Mouse (Mus musculus) fat pad, adult 2 months (tissue): ENCODE data around the gene Lrrc71.

Experiments used
- DNase-seq: peaks from one replicate; pipeline ENCODE4 v3.0.0-alpha.2; 2011; ENCODE audit warnings: low read depth, low spot score; ENCODE audit errors: extremely low read depth

Gene Lrrc71

DNA sequence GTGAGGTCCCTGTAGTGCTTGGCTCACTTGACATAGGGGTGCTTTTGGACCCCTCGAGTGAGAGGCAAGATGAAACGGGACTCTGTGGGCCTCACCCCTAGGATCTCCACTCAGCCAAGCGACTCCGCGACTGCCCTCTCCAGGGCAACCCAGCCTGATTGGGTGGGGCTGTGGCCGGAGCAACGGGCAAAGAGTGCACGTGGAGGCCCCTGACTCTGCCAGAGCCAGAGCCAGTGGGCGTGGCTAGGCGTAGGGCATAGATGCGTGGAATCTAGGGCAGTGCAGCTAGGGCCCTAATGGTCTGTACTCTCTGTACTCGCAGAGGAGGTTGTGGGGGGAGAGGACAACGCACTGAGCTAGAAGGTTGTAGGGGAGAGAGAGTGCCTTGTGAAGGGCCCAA lies at the start of gene Lrrc71:
Gene Lrrc71 (minus strand): TSS at position 195 of the 400 bp plus-strand sequence.
- no peak for DNase-seq

DNA sequence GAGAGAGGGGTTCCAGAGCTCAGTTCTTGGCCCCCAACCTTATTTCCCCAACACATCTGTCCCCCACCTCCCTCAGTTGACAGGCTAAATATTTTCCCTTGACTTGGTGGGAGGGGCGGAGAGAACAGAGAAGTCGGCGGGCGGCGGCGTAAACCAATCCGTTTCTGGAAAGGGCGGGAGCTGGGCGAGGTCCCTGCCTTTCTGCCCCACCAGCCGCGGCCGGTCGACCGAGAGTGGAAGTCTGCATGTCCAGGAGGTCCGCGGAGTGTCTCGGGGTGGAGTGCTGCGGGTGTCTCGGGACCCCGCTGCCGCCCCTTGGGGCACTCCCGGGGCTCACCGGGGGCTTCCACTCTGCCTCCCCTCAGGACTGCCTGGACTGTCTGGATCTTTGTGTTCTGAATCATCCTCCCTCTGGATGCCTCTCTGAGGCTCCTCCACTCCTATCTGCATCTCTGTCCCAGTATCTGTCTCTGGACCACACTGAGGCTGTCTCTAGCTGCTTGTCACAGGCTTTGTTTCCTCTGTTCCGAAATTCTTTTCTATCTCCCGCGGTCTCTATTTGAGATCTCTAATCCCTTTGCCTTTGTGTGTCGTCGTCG lies 48.4 kb upstream of the Lrrc71 start, which contains the start of gene Insrr:
Gene Insrr (plus strand): TSS at position 216 of the 599 bp plus-strand sequence.
- no peak for DNase-seq

DNA sequence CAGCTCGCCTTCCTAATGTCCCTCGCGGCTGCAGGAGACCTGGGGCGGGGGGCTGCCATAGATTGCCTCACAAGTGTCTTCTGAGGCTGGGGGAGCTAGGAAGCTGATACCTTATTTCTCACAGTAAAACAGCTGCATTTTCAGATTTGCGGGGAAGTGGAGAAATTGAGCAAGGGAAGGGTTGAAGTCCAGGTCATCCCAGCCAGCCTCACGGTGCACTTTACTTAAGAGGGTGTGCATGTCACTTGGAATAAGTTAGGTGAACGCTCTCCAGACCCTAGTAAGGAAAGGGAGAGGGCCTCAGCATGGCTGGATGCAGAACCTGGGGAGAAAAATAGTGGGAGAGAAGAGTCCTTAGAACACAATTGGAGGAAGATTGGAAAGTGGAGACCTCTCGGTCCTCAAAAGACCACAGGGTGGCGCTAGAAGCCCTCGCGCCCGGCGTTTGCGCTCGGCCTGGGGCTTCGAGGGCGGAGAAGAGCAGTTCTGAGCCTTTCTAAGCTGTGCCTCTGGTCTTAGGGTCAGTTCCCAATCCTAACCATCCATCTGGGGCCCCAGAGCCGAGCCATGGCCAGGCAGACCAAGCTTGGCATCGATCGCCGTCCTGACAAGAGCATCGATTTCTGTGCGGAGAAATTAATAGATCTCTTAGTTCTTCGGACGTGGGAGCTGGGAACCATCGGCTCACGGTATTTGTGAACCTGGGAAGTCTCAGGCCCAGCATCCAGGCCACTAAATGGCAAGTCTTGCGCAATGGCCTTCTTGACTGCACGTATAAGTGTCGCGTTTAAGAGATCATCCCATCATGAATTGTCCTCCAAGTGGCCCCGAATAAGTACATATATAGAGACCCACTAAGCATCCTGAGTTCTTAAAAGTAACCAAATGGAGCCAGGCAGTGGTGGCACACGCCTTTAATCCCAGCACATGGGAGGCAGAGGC lies 47.2 kb upstream of the Lrrc71 start:
- no peak for DNase-seq

DNA sequence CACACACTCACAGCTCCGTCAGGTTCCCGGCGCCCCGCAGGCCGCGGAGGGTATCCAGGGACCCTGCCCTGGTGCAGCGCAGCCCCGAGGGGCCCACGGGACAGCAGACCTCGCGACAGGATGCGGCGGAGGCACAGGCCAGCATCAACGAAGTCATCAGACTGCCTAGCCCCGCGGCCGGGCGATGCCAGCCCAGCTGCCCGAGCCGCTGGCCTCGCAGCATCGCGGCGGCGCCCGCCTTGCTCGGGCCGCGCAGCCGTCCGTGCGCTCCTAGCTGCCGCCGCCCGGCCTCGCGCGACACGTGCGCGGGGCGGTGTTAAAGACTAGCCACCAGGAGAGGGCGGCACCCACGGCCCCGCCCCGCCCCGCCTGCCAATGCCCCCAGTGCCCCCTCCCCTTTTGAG lies 46.5 kb upstream of the Lrrc71 start, which contains the start of gene Ntrk1:
Gene Ntrk1 (minus strand): TSS at position 241 of the 404 bp plus-strand sequence.
- no peak for DNase-seq

DNA sequence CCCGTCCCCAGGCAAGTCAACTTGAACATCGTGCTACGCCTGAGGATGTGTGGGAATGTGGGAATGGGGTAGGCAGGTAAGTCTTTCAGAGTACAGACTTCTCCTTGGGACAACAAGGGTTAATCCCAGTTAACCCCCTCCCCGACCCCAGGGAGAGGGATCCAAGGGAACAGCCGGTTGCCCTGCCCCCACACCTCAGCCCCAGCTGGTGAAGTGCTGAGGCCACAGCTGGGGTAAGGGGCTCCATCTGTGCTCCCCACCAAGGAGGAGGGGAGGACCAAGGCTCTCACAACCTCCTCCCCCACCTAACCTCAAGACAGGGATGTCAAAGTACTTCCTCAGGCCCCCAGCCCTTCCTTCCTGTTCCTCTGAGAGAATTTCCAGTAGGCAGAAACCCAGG lies 41.3 kb upstream of the Lrrc71 start:
- no peak for DNase-seq

DNA sequence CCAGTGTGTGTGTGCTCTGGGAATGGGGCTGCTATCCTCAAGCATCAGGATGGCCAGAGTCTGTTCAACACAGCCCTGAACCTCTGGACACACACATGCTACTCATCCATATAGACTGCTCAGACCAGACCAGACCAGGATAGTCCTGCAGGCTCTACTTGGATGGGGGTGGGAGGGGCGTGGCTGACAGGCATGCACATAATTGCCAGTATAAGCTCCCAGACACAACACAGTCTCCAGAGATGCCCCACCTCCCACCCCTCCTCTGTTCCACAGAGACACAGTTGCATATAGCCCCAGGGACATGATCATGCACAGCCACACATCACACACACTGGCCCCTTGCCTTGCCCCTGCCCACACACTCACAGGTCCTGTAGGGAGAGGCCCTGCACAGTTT lies 40.8 kb upstream of the Lrrc71 start:
- DNase-seq = no peak

DNA sequence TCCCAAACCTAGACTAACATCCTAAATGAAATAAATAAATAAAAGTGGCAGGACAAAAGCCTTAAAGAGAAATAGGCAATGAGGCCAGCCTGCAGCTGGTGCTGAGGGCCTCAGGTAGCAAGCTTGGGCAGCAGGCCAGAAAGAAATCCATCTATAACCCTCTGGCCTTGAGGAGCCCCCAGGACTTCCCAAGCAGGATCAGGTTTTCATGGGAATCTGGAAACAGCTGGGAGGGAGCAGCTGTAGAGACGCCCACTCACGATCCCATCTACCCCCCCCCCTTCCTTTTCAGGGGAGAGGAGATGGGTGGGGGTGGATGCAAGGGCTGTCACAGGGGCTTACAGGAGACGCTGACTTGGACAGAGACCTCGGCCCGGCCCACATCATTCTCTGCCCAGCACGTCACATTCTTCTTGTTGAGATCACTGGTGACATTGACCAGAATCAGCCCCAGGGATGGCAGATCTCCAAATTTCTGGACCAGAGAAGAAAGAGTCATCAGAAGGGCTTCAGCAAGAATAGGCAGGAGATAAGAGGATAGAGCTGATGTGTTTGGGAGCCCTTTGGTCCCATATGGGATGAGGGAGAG lies 37.3 kb upstream of the Lrrc71 start:
- DNase-seq = no peak

DNA sequence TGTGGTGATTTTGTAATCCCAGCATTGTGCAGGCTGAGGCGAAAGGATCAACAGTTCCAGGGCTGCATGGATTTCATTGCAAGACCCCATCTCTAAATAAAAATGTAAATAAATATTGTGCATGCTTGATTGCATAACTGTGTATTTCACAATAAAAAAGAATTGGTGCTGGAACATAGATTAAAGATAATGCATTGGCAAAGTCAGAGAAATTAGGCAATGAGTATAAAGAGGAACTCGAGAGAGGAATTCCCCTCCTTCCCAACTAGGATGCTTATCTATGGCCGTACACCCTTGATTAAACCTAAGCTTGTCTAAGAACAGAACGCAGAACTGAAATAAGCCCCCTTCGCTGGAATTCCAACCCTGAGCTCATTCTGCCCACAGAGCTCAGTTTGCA lies 36.7 kb upstream of the Lrrc71 start:
- DNase-seq = no peak

DNA sequence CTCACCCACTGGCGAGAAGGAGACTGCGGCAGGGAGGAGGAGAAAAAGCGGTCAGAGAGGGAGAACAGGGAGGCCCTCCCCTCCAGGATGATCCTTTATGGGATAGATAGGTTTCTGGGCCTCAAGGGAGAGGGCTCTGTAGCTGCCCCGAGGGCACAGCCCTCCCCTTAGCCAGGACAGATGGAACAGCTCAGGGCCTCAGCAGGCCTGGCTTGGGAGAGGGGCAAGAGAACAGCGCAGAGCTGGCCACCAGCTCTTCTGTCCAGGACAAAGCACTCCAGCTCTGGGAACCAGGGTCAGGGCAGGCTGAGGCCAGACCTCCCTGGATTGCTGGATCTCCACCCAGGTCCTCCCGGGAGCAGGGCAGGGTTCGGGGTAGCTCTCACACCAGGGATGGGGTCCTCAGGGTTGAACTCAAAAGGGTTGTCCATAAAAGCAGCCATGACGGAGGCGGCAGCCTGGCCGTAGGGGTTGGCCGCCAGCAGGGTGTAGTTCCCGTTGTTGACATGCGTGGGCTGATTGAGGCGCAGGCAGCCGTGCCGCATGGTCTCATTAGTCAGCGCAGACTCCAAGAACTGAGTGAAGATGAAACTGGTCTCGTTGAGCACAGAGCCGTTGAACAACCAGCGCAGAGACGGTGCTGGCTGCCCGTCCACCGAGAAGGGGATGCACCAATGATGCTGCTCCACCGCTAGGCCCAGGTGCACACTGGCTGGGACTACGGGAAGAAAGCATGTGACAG lies 35.0 kb upstream of the Lrrc71 start:
- DNase-seq = no peak

DNA sequence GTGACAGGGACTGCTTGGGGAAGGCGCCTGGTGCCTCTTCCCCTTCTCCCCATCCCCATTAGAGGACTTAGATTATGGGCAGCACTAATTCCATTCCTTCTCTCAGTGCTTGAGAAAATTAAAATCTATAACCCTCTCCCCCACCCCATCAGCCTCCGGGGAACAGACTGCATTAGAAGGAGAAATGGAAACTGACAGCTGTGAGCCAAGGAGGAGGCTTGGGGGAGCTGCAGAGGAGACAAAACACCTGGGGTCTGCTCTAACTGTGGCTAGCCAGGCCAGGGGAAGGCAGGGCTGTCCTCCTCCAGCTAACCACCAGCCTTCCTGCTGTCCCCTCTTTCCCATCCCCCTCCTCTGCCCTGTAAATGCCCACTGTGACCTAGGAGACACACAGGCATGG lies 30.7 kb upstream of the Lrrc71 start:
- no peak for DNase-seq

DNA sequence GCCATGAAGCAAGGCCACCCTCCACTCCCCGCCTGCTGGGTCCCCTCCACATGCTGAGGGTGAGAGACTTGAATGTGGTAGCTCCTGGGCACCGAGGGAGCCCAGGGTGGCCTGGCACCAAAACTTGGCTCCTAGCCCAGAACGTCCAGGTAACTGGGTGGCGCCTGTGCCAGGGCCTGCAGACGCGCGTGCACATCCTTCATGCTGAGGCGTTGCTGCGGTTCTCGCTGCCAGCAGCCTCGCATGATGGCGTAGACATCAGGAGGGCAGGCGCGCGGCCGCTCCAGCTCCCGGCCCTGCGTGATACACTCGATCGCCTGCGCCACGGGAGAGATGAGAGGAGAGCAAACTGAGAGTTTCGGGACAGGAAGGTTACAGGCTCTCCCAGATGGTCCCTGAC lies 29.9 kb upstream of the Lrrc71 start:
- no peak for DNase-seq

DNA sequence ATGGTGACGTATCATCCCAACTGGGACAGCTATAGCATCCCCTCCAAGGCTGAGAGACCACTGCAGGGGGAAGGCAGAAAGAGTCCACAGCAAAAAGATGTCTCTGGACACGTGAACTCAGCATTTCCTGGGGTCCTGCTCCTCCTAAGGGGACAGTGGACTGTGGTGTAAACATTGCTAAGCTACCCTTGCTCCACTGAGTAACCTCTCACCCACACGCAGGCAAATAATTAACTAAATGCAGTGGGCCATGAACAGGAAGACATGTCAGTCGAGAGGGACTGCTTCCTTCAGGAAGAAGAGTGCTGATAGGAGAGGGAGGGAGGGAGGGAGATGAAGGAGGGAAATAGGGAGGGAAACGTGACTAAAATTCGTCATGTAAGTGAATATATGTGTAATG lies 22.7 kb upstream of the Lrrc71 start:
- no peak for DNase-seq

DNA sequence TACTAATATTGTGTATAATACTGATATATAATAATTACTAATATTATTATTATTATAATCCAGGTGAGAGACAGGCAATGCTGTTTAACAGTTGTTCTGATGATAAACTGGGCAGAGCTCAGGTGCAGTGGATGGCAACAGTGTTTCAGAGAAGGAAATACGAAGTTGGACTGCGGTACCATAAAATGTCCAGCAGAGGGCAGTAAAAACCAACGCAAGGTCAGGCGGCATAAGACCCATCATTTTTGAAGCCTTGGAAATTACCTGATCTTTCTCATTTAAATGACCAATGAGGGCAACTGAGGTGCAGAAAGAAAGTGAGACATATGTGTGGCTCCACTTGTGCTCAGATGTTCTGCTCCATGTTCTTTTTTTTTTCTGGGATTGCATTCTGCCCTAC lies 21.9 kb upstream of the Lrrc71 start:
- no peak for DNase-seq

DNA sequence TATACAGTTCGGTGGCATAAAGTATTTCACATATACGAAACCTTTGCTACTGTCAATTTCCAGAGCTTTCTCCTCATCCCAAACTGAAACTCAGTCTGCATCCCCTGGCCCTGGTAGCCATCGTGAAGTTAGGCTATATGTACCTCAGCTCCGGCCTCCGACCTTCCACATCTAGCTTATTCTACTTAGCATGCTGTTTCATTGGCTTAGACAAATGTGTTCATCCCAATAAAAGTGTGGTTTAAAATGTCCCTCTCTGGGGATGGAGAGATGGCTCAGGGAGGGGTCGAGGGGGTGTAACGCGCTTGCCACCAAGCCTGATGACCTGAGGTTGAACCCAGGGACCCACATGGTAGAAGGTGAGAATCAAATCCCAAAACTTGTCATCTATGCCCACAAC lies 21.1 kb upstream of the Lrrc71 start:
- no peak for DNase-seq

DNA sequence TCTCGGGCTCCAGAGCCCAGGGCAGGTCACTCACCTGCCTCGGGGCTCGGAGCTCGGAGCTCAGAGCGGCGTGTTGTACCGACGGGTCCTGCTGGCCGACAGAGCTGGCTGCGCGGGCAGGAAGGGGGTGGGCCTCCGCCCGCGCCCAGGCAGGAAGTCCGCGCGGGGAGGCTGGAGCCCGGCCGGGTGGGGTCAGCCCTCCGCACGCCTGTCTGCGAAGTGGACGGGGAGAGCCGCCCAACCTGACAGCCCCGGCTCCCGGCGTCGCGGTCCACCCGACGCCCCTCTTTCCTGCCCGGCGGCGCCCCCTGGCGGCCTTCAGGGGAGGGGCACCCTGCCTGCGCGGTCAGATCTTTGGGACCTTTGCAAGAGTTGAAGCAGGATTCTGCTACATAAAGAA lies 20.4 kb upstream of the Lrrc71 start:
- no peak for DNase-seq

DNA sequence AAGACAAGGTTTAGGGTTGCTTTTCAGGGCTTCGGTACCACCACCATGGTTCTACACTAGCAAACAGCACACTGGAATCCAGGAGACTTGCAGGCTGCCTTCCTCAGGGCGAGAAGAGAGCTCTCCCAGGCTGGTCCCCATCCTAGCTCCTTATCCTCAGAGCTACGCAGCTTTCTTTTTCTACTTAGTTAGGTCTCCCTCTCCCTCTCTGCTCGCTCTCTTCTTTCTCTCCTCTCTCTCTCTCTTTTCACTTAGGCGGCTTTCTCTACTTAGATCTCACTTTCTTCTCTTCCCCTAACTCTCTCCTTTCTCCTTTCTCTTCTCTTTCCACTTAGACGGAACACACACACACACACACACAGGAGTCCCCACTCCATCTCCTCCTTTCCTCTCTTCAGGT lies 20.0 kb upstream of the Lrrc71 start:
- no peak for DNase-seq

DNA sequence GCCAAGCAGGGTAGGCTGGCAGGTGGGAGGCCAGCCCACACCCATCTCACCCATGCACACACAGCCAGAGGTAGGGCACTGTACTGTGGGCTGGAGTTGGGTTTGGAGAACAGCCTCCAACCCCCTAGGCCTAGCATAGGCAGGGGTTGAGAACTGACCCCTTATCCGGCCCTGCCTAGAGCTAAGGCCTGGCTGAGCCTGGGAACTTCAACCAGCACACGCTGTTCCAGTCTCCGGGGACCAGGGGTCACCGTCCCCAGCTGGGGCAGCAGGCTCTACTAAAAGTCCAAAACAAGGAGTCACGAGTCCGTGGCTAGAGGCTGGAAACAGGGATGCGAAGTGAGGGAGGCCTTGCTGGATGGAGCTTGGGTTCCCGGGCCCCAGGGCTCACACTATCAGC lies 19.3 kb upstream of the Lrrc71 start:
- no peak for DNase-seq

DNA sequence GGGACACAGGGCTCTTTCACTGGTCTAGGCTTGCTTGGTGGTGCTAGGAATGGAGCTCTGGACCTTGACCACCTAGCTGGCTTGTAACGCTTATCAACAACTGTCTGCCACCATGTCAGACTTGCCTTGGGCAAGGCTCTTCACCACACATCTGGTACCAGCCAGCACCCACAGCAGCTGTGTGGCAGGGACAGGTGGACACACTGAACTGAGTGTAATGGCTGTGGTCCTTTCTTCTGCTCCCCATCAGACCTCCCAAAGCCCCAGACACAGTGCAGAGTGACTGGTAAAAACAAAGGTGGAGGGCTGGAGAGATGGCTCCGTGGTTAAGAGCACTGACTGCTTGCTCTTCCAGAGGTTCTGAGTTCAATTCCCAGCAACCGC lies 17.9 kb upstream of the Lrrc71 start:
- no peak for DNase-seq

DNA sequence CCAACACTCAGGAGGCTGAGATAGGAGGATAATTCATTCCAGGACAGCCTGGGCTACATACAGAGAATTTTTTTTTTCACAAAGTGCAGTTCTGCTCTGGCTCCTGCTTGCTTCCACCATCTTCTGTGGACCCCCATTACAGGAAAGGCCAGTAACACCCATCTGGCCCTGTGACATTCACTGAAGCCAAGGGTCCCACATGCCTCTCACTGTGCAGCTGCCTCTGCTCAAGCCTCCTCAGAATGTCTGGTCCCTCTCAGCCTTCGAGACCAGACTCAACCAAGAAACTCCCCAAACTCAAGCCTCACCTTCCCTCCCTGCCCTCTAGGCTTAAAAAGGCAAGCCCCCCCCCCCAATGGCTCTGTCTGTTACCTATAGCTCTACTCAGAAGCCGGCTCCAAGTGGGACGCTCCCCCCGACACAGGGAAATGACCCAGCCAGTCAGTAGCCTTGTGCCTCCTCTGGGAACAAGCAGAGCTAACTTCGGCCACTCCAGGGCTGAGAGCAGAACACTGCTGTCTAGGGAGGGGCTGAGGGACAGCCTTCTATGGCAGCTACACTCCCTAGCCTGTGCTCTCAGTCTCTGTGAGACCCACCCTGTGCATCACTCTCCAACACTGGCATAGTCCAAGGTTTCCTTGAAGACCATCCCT lies 17.3 kb upstream of the Lrrc71 start:
- DNase-seq = no peak

DNA sequence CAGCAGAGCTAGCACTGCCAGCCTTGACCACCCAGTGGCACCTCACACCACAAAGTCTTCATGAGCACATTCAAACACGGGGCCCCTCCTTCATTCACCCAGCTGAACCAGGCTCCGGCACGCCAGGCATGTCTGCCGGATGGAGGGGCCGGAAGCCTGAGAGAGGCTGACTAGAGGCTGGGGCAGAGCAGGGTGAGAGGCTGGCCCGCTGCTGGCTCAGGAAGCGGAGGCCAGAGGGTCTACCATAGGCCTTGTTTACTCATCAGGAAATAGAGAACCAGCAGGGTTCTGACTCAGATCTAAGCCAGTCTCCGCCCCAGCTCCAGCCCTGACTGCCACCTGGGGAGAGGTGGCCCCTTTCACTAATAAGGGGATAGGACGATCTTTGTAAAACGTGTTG lies 16.7 kb upstream of the Lrrc71 start:
- no peak for DNase-seq

DNA sequence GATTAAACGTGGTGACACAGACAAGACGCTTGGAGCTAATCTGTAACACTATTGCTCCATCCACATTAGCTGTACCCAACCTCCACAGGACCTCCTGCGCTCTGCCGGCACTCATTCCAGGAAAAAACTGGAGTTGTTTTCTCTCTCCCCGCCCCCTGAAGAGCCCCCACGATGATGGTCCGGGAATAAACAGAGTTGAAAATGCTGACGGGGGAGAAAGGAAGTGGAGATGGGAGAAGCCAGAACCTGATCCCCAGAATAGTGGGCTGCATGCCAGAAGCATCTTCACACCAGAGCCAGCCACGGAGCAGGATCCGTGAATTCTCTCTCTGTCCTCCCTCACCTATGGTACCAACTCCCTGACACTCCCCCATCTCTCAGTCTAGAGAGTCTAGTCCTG lies 16.1 kb upstream of the Lrrc71 start:
- DNase-seq = no peak
